Mouse (Mus musculus): Measurements from ENCODE around the gene Trappc5. TPM values are rescaled to one million over a fixed set of nuclear protein-coding genes. Genes with fewer than 3 reads are reported as not detected.
A peak's percentile ranks its signal among the peaks of the same experiment; 100 is the strongest.

Gene Trappc5
- total RNA-seq, 1 experiment from 2014 or later = 34.9 TPM

DNA sequence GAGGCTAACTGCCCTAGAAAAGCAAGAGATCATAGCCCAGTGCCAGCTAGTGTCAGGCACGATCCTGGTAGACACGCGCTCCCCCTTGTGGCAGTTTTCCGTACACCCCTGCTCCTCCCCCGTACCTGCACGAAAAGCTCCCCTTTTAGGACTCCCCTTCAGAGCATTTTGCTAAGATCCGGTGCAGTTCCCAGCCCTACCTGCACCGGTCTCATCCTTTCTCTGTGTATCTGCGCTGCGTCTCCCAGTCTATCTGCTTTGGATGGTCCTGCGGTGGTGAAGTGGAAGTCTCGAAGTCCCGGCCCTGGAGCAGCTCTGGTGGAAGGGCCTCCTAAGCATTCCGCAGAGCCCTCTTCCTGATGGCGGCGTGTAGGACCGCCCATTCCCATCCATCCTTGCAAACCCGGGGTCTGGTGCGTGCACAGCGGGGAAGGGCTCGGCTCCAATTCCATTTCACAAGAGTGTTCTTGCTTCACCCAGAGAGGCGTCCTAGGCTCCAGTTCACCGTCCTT is 4.1 kb upstream of the Trappc5 start, which contains the start of gene Fcor:
Fcor (minus strand) TSS at position 383 of the 512 bp plus-strand sequence.
- ATAC-seq (replicated peaks; ENCODE audit: low read depth, poor library complexity, severe bottlenecking) = peak; percentile 70

DNA sequence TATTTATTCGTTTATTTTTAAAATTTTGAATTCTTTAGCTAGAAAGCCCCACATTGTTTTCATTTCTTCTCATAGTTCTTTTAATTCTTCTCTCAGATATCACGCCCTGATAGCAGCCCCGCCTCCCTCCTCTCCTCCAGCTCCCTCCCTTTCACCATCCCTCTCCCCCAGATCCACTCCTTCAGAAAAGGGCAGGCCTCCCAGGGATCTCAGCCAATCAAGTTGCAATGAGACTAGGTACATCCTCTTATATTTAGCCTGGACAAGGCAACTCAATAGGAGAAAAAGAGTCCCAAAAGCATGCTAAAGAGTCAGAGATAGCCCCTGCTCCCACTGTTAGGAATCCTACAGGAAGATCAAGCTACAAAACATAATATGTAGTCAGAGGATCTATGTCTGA is 1.4 kb upstream of the Trappc5 start:
- no peak for ATAC-seq (replicated peaks; ENCODE audit: low read depth, poor library complexity, severe bottlenecking)

DNA sequence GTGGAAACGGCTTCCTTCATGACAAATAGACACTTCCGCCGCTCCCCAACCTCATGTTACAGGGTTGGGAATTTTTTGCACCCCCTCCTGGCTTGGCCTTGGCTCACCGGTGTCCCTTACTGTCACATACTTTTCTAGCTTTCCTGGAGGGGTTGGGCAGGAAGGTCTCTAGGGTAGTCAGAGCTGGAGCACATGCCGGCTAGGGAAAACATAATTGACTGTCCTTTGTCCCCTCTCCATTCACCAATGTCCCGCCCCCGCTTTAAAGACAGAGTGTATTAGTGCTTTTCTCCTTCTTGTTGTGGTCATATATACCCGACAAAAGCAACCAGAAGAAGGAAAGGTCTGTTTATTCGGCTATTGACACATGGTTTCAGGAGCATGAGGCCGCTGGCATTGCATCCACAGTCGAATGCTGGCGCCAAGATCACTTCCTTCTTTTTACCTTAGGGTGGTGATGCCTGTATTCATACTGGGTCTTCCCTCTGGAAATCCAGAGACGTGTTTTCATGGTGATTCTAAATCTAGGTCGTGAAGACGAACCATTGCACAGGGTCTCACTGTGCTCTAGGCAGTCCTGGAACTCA is 987 bp downstream of the Trappc5 start:
- peak; percentile 39 for ATAC-seq (replicated peaks; ENCODE audit: low read depth, poor library complexity, severe bottlenecking)

DNA sequence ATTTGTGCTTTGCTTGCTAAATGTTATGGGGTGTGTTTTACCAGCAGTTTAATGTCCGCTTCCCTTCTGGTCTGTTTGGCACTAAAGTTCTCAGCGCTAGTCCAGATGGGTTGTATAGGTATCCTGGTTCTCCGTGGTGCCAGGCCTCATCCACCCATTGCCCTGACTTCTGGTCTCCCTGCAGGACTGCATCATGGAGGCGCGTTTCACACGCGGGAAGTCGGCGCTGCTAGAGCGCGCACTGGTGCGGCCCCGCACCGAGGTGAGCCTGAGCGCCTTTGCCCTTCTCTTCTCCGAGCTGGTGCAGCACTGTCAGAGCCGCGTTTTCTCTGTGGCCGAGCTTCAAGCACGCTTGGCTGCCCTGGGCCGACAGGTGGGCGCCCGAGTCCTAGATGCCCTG is 2.7 kb downstream of the Trappc5 start:
- no peak for ATAC-seq (replicated peaks; ENCODE audit: low read depth, poor library complexity, severe bottlenecking)

DNA sequence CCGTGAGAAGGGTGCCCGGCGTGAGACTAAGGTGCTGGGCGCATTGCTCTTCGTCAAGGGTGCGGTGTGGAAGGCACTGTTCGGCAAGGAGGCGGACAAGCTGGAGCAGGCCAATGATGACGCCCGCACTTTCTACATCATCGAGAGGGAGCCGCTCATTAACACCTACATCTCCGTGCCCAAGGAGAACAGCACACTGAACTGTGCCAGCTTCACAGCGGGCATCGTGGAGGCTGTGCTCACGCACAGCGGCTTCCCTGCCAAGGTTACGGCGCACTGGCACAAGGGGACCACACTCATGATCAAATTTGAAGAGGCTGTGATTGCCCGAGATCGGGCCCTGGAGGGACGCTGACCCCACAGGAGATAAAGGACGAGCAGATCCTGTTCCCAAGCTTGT is 3.1 kb downstream of the Trappc5 start:
- no peak for ATAC-seq (replicated peaks; ENCODE audit: low read depth, poor library complexity, severe bottlenecking)

DNA sequence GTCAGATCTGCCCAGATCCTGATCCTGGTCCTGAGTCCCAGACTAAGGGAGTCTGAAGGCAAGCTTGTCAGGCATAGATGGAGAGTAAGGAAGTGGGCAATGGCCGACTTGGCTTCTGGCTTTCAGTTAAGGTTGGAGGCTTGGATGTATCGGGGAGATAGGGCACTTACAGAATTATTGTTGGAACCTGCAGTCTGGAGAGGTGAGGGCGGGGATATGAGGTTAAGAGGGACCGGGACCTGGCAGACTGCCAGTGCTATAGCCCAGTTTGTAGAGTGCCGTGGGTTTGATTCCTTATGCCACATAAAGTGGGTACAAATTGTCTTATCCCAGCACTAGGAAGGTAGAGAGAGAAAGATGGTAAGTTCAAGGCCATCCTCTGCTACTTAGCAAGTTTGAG is 3.6 kb downstream of the Trappc5 start:
- ATAC-seq (replicated peaks; ENCODE audit: low read depth, poor library complexity, severe bottlenecking) = no peak

DNA sequence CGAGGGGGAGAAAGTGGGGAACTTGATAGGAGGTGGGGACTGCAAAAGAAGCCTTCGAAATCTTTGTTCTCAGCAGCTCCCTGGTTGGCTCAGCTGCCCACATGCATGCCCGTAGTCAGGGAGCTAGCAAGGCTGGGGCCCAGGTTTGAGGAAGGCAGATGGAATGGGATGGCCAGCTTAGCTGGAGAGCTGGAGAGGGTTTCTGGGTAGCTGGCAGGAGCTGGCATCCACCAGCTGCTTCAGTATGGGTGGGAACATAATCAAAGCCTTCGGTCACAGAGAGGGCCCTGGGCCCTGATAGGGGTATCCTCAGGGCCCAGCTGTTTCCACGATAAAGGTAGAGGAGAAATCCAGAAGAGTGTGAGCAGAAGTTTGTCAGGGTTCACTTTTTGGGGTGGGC is 6.3 kb downstream of the Trappc5 start:
- no peak for ATAC-seq (replicated peaks; ENCODE audit: low read depth, poor library complexity, severe bottlenecking)

DNA sequence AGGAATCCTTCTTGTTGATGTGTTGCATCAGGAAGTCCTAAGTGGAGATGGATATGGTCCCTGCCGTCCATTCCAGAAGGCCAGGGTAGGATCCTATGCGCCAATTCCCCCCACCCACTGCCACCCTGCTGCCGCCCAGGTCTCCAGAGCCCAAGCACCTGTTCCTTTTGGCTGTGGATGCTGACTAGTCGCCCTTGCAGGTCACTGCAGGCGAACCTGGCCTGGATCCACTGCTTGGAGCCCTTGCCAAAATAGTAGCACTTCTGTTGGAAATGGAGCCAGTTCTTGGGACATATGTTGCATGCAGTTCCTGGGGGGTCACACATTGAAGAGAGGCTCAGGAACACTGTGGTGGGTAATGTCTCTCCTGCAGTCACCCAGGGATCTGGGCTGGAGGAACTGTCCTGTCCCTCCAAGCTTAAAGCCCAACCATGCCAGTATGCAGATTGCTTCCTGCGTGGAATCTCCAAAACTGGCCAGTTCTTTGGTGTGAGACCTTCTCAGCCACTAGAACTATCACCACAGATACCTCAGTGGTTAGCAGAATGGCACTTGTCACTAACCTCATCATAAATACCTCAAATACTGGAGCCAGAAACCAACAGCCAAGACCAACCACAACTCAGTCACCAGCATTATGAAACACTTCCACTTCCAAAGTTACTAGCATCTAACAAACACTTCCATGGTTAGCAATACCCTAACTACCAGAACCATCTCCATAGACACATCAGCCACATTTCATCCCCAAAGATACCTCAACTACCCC is 7.5 kb downstream of the Trappc5 start:
- peak; percentile 51 for ATAC-seq (replicated peaks; ENCODE audit: low read depth, poor library complexity, severe bottlenecking)

DNA sequence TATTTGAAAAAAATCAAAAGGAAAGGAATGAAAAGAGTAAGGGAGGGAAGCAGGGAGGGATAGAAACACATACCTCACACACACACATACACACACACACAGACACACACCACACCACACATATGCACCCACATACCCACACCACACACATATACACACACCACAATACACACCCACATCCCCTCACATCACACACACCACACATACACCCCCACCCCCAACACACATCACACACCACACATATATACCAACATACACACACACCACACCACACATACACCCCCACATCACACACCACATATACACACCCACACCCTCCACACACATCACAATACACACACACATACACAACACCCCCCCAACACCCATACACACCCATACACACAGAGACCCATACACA is 8.4 kb downstream of the Trappc5 start:
- ATAC-seq (replicated peaks; ENCODE audit: low read depth, poor library complexity, severe bottlenecking) = no peak

DNA sequence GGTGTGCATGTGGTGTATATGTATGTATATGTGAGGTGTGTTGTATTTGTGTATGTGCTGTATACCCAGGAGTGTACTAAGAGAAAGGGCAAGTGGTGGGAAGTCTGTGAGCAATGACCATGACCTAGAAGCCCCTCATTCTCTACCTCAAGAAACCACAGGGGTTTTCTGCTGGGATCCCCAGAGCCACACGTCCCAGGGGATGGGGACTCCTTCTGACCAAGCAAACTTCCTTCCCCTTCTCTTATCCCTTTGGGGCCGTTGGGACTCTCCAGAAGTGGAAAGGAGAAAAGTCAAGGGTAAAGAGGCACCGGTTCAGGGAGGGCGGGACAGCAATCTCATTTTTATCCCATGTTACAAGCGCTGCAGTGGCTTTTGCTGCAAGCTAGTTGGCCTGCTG is 9.3 kb downstream of the Trappc5 start:
- no peak for ATAC-seq (replicated peaks; ENCODE audit: low read depth, poor library complexity, severe bottlenecking)

DNA sequence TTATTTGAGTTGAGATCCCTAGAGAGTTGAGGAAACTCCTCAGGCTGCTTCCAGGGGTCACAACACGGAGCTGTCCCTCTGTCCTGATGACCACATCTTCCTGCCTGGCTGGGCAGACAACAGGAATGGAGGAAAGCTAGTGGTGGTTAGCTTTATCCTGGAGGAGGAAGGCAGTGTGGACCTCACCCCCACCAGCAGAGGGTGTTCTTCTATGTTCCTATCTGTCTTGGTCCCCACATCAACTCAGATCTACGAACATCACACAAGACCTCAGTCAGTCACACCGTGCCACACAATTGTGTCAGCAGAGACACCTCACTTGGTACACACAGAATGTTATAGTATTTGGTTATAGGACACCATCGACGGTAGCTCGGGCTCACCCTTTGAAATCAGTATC is 11.4 kb downstream of the Trappc5 start:
- peak; percentile 57 for ATAC-seq (replicated peaks; ENCODE audit: low read depth, poor library complexity, severe bottlenecking)

DNA sequence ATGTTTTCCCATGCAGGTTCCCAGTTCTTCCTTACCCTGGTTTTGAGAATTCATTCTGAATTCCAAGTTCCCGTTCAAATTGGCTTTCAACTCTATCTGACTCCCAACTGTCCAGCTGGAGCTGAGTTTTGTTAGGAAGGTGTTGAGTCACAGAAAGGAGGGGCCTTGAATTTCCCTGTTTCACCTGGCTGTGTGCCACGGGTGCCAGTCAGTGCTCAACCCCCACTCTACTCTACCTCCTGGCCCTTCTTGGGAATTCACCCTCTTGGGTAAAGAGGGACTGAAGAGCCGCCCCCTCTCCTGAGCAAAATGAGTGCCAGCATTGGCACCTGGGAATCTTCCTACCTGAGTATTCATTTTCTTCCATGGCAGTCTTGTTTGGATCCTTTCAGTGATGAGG is 14.7 kb downstream of the Trappc5 start:
- ATAC-seq (replicated peaks; ENCODE audit: low read depth, poor library complexity, severe bottlenecking) = no peak

DNA sequence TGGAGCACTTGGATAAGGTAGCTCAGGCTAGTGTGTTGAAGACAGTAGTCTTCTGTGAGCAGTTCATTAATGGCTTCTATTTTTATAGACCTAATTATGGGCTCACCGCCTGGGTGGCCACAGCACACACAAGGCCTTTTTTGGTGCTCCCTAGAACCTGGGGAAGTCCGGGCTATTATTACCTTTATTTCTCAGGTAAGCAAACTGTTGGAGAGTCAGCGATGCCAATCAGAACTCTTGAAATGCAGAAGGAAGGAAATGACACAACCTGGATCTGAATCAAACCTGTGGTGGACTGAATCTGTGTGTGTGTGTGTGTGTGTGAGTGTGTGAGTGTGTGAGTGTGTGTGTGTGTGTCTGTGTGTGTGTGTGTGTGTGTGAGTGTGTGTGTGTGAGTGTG is 18.0 kb downstream of the Trappc5 start, which contains the start of gene Fcer2a:
Fcer2a (minus strand) TSS at position 55 of the 400 bp plus-strand sequence.
- ATAC-seq (replicated peaks; ENCODE audit: low read depth, poor library complexity, severe bottlenecking) = no peak

DNA sequence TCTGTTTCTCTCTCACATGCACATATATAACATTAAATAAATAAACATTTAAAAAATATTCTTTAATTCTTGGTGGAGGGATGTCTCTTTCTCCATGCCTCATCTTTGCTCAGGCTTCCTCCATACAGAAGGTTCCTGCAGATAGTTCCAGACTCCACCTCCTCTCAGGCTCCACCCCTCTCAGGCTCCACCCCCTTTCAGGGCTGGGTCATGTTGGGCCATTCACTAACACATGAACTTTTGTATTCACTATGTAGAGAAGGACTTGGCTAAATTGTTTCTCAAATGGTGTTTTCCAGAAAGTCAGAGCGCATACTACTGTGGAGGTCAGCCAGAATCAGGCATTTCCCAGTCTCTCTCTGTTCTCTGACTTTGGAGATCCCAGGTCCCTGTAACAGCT is 25.4 kb downstream of the Trappc5 start:
- ATAC-seq (replicated peaks; ENCODE audit: low read depth, poor library complexity, severe bottlenecking) = peak; percentile 85

DNA sequence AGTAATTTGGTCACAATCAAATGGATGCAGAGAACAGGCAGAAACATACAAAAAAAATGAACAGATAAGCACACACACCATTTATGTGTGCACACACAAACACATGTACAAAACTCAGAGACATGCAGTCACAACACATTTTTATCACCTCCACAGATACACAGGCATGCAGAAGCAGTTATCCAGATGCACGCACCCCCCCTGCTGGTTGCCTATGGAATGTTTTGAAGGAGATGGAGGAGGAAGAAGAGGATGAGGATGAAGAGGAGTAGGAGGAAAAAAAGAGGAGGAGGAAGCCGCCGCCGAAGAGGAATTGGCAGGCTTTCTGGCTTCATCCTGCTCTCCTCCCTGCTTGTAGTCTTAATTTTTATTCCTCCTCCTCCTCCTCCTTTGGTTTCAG is 29.6 kb downstream of the Trappc5 start:
- peak; percentile 55 for ATAC-seq (replicated peaks; ENCODE audit: low read depth, poor library complexity, severe bottlenecking)

DNA sequence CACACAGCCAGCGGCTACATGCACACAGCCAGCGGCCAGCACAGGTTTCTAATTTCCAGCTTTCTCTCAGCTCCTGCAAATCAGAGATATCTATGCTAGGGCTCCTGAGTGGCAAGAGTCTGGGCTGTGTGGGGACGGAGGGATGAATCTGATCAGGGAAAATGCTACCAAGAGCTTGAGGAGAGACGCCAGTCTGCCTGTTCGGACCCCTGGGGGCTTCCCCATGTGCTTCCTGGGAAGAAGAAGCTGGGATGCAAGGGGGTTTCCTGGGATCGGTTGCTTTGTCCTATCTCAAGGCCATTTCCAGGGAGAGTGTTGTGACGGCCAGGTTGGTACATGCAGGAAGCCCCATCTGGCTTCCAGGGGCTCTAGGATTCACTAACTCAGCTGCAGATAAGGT is 31.5 kb downstream of the Trappc5 start:
- no peak for ATAC-seq (replicated peaks; ENCODE audit: low read depth, poor library complexity, severe bottlenecking)

DNA sequence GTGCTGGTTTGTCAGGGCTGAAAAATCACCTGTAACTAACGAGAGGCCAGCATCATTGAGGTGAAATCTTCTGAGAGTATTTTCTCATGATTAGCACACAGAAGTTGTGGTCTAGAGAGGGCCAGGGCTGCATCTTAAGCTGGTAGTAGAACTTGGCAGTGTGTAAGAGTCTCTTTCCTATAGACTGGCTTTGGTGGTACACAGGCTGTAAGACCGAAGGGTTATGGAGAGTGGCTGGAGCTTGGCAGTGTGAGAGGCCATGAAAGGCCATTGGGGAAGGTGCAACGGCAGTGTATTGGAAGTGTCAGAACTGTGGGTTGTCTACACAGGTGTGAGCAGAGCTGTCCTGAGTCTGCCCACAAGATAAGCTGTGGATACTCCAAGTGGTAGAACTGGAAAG is 34.2 kb downstream of the Trappc5 start:
- no peak for ATAC-seq (replicated peaks; ENCODE audit: low read depth, poor library complexity, severe bottlenecking)

DNA sequence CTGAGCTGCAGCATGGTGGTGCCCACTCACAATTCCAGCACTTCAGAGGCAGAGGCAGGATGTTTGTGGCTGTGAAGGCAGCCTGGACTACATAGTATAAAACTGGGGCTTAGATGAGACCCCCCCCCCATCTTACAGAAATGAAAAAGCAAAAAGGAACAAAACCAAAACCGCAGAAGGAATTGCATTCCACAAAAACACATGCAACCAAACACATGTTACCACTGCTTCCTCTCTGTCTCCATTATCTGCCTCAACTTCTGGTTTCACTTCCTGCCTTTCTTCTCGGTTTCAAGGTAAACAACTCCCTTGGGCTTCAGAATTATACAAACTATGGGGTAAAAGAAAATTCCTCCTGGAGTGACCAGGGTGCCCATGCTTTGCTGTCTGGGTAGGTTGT is 35.5 kb downstream of the Trappc5 start:
- peak; percentile 93 for ATAC-seq (replicated peaks; ENCODE audit: low read depth, poor library complexity, severe bottlenecking)

DNA sequence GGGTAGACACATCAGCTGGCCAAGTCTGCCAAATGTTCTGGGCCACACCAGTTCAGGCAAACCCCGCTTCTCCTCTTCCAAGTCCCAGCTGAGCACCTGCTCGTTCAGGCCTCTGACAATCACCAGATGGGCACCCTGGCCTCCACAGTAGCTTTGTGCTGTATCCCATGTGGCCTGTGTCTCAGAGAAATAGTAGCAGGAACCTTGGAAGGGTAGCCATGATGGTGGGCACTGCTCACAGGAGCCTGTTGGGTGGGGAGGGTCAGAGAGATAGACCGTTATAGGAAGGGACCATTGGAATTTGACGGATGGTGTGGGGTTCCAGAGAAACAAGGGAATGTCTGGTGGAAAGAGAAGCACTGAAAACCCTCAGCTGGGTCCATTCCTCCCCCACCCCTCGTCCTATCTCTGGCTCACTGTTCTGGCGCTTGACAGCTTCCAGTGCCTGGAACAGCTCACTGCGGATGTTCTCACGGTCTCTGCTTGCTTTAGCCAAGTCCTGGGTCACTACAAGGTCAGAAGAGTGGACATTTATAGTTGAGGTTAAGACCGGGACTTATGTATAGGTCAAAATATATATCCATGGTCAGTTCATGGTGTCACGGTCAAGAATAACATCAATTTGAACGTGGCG is 41.3 kb downstream of the Trappc5 start:
- no peak for ATAC-seq (replicated peaks; ENCODE audit: low read depth, poor library complexity, severe bottlenecking)

DNA sequence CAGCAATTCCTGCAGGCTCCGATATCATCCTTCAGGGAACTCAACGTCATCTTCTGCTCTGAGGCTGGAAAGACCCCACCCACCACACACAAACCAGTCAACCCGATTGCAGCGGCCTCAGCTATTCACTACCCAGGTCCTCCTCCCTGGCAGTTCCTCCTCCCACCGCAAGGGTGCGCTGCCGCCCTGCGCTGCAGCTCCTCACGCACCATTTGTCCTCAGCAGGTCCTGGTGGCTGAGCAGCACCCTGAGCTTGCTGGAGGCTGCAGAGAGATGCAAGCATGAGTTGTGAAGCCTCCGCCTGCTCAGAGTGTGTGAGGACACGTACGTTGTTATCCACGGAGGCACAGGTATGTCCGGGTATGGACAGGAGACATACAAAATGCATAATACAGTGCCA is 42.5 kb downstream of the Trappc5 start:
- peak; percentile 100 for ATAC-seq (replicated peaks; ENCODE audit: low read depth, poor library complexity, severe bottlenecking)

DNA sequence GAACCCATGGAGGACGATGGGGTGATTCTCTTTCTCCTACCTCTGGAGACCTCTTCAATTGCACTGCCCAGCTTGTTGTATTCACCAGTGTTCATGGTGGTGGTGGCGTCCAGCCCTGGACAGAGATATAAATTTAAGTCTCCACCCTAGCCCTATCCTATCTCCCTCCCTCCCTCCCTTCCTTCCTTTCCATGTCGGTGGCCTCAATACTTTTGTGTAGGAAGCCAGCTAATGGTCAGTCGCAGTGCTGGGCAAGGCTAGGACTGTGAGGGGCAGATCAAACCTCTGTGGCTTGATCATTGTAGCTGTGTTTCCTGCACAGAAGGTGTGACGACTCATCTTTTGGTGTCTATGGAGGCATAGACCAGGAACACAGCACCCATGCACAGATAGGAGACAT is 44.5 kb downstream of the Trappc5 start, which contains the start of gene Clec4g:
Clec4g (minus strand) TSS at position 101 of the 400 bp plus-strand sequence.
- ATAC-seq (replicated peaks; ENCODE audit: low read depth, poor library complexity, severe bottlenecking) = no peak
